Mouse (Mus musculus): ENCODE results near the gene Abcc12. TPM values are rescaled to one million over a fixed set of nuclear protein-coding genes. Genes with fewer than 3 reads are reported as not detected.

Gene Abcc12
- polyA plus RNA-seq, 1 experiment from 2014 or later, result not detected

DNA sequence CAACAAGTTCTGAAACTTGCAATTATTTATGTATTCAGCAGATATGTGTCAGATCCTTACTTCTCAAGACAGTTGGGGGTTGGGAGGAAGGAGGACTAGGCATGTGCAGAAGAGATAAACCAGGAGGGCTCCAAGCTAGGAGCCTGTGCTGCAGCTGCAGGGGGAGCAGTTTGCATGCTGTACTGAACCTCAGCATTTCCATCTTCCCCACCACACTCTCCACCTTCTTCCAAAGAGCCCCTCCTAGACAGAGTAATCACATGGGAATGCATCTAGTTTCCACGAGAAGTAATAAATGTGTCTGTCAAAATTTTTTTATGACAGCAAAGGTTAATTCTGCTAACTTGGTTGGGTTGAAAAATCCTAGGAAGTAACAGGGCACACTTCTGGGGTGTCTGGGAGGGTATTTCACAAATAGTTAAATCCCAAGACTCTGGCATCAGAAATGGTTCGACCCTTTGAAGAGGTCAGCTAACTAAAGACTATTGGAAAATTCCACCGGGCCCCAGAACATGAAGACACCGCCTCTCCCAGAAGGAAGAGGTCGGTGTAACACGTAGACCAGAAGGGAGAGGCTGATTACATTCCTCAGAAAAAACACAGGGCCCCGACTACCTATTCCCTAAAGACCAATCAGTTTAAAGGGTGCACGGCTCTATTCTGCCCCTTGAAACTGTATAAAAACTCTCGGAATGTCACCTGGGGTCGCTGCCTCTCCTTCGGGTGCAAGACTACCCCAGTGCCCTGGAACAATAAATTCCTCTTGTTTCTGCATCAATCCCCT, 126.6 kb downstream of the Abcc12 start:
- H3K36me3 ChIP-seq, result no peaks in the 10 kb centered on the region
- ATAC-seq (ENCODE audit: extremely low read depth, insufficient number of reproducible peaks, low FRiP score, low TSS enrichment), result no peak
- no peaks in the 10 kb centered on the region for H3K27me3 ChIP-seq (replicated peaks)
- no peaks in the 10 kb centered on the region for H3K9me3 ChIP-seq
- H3K4me2 ChIP-seq, result no peak overlapping the region
- no peak overlapping the region for H3K9ac ChIP-seq
- H3K4me1 ChIP-seq, result no peaks in the 10 kb centered on the region
- WGBS, result 66% methylated on average over 11 of the region's 11 CpGs
- H3K27ac ChIP-seq (replicated peaks), result no peak overlapping the region
- no peak overlapping the region for H3K4me3 ChIP-seq

DNA sequence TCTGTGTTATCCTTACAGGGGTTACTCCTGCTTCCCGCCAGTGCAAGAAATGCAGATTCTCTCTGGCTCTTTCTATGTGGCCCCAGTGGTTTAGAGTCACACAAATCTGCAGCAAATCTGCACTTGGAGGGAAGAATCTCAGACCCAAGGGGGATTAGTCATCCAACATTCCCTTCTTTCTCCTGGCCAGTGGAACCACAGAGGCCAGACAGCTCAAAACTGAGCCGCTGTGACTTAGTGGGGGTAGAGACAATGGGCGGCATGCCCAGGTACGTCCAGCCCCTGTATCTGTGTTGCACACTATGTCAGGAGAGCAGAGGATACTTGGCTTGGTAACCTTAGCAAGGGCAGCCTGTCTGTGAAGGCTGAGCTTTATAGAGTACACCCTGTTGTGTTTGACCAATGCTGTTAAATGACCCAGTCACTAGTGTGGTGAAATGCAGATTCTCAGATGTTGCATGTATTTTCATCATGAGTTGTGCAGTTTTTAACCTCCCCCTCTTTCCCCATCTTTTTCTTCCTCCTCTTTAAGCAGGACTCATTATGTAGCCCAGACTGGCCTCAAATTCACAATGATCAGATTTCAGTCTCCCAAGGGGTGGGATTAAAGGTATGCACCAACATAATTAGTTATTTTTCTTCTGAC, 130.5 kb downstream of the Abcc12 start:
- WGBS, result 83% methylated on average over 4 of the region's 4 CpGs
- no peaks in the 10 kb centered on the region for H3K27me3 ChIP-seq (replicated peaks)
- no peaks in the 10 kb centered on the region for H3K4me1 ChIP-seq
- no peak overlapping the region for H3K27ac ChIP-seq (replicated peaks)
- no peak for ATAC-seq (ENCODE audit: extremely low read depth, insufficient number of reproducible peaks, low FRiP score, low TSS enrichment)
- no peaks in the 10 kb centered on the region for H3K9me3 ChIP-seq
- no peaks in the 10 kb centered on the region for H3K36me3 ChIP-seq
- no peak overlapping the region for H3K4me3 ChIP-seq
- H3K4me2 ChIP-seq, result no peak overlapping the region
- no peak overlapping the region for H3K9ac ChIP-seq

DNA sequence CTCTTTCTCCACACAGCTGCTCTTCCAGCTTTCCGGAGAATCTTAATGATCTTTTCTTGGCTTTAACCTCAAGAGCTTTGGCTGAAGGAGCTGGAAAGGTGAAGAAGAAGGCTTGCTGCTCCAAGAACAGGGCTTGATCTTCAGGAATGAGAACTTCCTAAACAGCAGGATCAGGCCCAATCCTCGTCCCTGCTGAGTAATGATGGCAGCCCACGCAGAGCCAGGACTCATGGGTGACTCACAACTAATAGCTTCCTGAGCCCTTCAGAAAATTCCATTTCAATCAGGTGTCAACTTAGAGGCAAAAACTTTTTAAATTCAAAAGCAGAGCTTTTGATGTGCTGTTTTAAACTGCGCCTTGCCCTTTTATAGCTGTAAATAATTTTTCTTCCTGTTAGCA, 135.0 kb downstream of the Abcc12 start:
- no peak overlapping the region for H3K4me2 ChIP-seq
- no peaks in the 10 kb centered on the region for H3K4me1 ChIP-seq
- no peak for ATAC-seq (ENCODE audit: extremely low read depth, insufficient number of reproducible peaks, low FRiP score, low TSS enrichment)
- H3K27ac ChIP-seq (replicated peaks), result no peak overlapping the region
- no peak overlapping the region for H3K4me3 ChIP-seq
- no peaks in the 10 kb centered on the region for H3K36me3 ChIP-seq
- H3K27me3 ChIP-seq (replicated peaks), result no peaks in the 10 kb centered on the region
- H3K9ac ChIP-seq, result no peak overlapping the region
- no peaks in the 10 kb centered on the region for H3K9me3 ChIP-seq
- WGBS, result 73% methylated on average over 4 of the region's 4 CpGs

DNA sequence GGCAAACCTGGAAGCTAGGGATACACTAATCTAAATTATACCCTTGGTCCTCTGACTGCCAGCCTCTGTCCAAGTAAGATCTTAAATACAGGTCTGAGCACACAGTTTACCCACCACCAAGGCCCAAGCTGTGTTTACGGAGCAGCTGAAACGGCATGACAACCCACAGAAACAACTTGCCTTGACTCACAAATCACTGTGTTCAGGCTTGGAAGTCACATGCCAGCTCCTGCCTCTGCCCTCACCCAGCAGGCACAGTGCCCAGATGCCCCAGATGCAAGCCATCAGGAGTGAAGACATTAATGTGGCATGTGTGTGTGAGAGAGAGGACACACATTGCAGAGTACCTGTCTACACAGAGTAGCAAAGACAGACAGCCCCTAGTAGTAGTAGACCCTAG, 136.7 kb downstream of the Abcc12 start:
- no peaks in the 10 kb centered on the region for H3K4me1 ChIP-seq
- H3K4me2 ChIP-seq, result no peak overlapping the region
- 83% methylated on average over 2 of the region's 2 CpGs for WGBS
- H3K36me3 ChIP-seq, result no peaks in the 10 kb centered on the region
- no peak overlapping the region for H3K4me3 ChIP-seq
- no peaks in the 10 kb centered on the region for H3K27me3 ChIP-seq (replicated peaks)
- no peak overlapping the region for H3K9ac ChIP-seq
- no peaks in the 10 kb centered on the region for H3K9me3 ChIP-seq
- no peak for ATAC-seq (ENCODE audit: extremely low read depth, insufficient number of reproducible peaks, low FRiP score, low TSS enrichment)
- H3K27ac ChIP-seq (replicated peaks), result no peak overlapping the region

DNA sequence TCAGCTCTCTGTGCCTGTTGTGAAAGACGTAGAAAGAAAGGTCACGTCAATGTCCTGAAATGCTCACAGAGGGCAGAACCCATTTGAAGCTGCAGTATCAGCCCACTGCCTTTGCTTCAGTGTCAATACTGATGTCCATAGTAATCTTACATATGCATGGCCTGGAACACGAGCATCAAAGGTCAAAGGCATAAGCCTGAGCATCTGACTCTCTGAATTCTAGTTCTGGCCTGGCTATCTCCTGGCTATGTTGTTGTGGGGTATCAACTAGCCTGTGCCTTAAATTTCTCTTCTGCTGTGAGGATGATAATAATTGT, 141.5 kb downstream of the Abcc12 start:
- no peaks in the 10 kb centered on the region for H3K27me3 ChIP-seq (replicated peaks)
- H3K4me1 ChIP-seq, result no peaks in the 10 kb centered on the region
- ATAC-seq (ENCODE audit: extremely low read depth, insufficient number of reproducible peaks, low FRiP score, low TSS enrichment), result no peak
- 70% methylated on average over 3 of the region's 3 CpGs for WGBS
- H3K27ac ChIP-seq (replicated peaks), result no peak overlapping the region
- no peak overlapping the region for H3K4me2 ChIP-seq
- no peak overlapping the region for H3K4me3 ChIP-seq
- no peak overlapping the region for H3K9ac ChIP-seq
- no peaks in the 10 kb centered on the region for H3K36me3 ChIP-seq
- H3K9me3 ChIP-seq, result no peaks in the 10 kb centered on the region

DNA sequence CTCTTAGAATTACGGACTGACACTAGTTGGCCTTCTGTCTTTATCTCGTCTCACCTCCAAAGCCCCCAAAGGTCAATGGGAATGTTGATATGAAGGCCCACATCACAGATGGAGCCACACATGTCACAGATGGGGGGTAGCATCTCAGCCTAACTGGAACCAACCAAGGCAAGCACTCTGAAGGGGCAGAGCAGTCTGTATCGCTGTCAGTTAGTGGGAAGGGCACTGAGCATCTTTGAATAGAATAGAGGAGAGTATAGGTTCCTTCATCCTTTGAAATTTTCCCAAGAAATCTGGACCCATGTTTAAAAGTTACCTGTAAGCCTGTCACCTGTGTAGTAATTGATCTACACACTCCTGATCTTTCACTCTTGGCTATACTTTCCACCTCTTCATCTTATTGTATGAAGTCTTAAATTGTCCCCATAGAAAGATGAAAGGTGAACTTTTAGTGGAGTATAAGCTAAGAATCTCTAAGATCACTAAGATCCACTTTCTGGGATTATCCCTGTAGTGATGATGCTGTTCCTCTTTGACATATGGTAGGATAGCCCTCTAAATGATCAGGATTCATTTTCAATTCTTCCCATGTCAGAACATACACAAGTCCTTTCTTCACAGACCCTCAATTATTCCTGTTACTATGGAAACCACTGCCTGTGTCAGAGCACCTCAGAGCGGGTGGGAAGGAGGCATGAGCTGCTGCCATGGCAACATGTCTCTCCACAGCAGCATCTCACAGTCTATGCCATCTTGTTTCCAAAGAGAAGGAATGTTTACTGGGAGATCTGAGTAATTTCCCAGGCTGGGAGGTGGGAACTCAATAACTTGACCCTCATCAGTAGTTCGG, 142.1 kb downstream of the Abcc12 start:
- H3K36me3 ChIP-seq, result no peaks in the 10 kb centered on the region

DNA sequence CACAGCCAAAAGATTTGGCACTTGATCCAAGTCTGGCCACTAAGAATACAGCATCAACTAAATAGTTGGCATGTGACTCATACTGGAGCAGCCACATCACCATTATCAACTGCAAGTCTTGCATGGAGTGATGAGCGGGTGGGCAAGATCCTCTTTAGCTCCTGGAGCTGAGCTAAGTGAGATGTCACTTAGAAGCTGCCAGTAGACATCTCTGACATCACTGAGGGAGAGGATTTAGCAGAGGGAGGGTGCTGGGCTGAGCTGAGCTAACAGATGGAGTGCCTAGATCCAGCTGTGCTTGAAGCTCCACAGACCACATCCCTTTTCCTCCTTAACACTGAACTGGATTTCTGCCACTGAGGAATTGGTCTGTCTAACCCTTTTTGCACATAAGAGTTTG, 143.1 kb downstream of the Abcc12 start:
- Histone ChIP-seq H3K4me2 (no peak overlapping the region), H3K4me1 (no peaks in the 10 kb centered on the region), H3K27ac (replicated peaks) (no peak overlapping the region), H3K4me3 (no peak overlapping the region), H3K36me3 (no peaks in the 10 kb centered on the region), H3K27me3 (replicated peaks) (no peaks in the 10 kb centered on the region), H3K9ac (no peak overlapping the region), H3K9me3 (no peaks in the 10 kb centered on the region)
- no peak for ATAC-seq (ENCODE audit: extremely low read depth, insufficient number of reproducible peaks, low FRiP score, low TSS enrichment)
- WGBS, result 49% methylated on average over 1 of the region's 1 CpGs

More for the DNA sequence above, 142.1 kb downstream of the Abcc12 start:
- H3K9me3 ChIP-seq, result no peaks in the 10 kb centered on the region
- no peak overlapping the region for H3K9ac ChIP-seq
- 61% methylated on average over 5 of the region's 5 CpGs for WGBS
- no peaks in the 10 kb centered on the region for H3K4me1 ChIP-seq
- no peak overlapping the region for H3K4me2 ChIP-seq
- H3K27me3 ChIP-seq (replicated peaks), result no peaks in the 10 kb centered on the region
- no peak for ATAC-seq (ENCODE audit: extremely low read depth, insufficient number of reproducible peaks, low FRiP score, low TSS enrichment)
- no peak overlapping the region for H3K27ac ChIP-seq (replicated peaks)
- H3K4me3 ChIP-seq, result no peak overlapping the region

Small RNA genes within 50 kb of the gene (microRNA-seq; reads per million reads assigned to microRNA genes)
- not detected for gene Gm44348

Other genes starting within 250 kb of the Abcc12 start
- 53.7 and 56.7 TPM in 2 replicates for gene Lonp2, start 43.4 kb upstream of the Abcc12 start, polyA plus RNA-seq (2015; fragmentation: Nextera tagmentation; extraction: Ambion mirVana)
- gene Gm10638, start 165.0 kb upstream of the Abcc12 start, polyA plus RNA-seq (2015; fragmentation: Nextera tagmentation; extraction: Ambion mirVana), result 3.0 and 3.3 TPM in 2 replicates
- gene Siah1a, start 165.2 kb upstream of the Abcc12 start, polyA plus RNA-seq (2015; fragmentation: Nextera tagmentation; extraction: Ambion mirVana), result 30.1 and 30.8 TPM in 2 replicates

Data from heart, embryonic 13.5 days (tissue).